In the genomic region with DNA sequence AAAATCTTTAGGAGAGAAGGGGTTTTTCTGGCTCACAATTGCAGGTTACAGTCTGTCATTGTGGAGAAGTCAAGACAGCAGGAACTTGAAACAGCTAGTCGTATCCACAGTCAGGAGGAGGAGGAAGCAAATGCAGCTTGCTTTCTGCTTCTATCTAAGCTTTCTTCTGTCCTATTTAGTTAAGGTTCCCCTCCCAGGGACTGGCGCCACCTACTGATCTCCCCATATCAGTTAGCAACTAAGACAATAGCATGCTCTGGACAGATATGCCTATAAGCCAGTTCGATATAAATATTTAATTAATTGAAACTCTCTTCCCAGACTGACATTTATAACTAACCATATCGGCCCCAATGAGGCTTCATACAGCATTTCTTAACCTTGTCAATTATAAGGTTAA, we compare ENCODE assay signal across 10 mouse cellular contexts. TPM values are rescaled to one million over a fixed set of nuclear protein-coding genes. Genes with fewer than 3 reads are reported as not detected.
DNase-seq lines count a peak whose midpoint lies in the region; ATAC-seq and TF ChIP-seq lines count a peak whose summit lies in the region.
"Had no signal": no experiment of that assay in that cellular context is flagged by ENCODE, and none has a peak within 500 bp of the region (broad histone marks: within the 10 kb centered on the region; RNA-seq: fewer than 3 reads in every experiment).

No protein-coding gene starts in this region.

- in situ Hi-C loops in CH12.LX (cut with MboI; ENCODE audit: low pct_ligation_motif_present, low pct_unique_long_range_greater_than_20kb, low sequenced_read_pairs) = no loop called here

- peak; percentile 33 for TF ChIP-seq RAD21 in CH12.LX (IDR thresholded peaks at IDR 0.05; ENCODE audit: low read depth, low read length)

- no peak overlapping the region for H3K4me3 ChIP-seq in intestine, postnatal 0 days (ENCODE audit: low read depth, low read length)
- no peak overlapping the region for H3K4me3 ChIP-seq in intestine, embryonic 16.5 days (ENCODE audit: low read length)
- H3K4me3 ChIP-seq in CH12.LX (replicated peaks in 1 of 3; ENCODE audit: low read depth in 2 of 3, low read length in 2 of 3, poor library complexity in 1 of 3) = no peak overlapping the region
- no peak overlapping the region for H3K4me3 ChIP-seq in lung, adult 2 months (replicated peaks; ENCODE audit: extremely low read depth, low read depth, low read length)
- H3K4me3 ChIP-seq: heart, embryonic 10.5 days; hindbrain, embryonic 13.5 days; liver, embryonic 15.5 days had no signal

- H3K4me1 ChIP-seq in intestine, postnatal 0 days (replicated peaks; ENCODE audit: control insufficient read depth, insufficient read depth, low read length) = no peaks in the 10 kb centered on the region
- H3K4me1 ChIP-seq in intestine, embryonic 16.5 days (ENCODE audit: control insufficient read depth, insufficient read depth, low read length) = no peaks in the 10 kb centered on the region
- peaks cover 2 to 18% of the 10 kb centered on the region in 2 experiments; a peak in 3 of 4 replicates for H3K4me1 ChIP-seq in CH12.LX (ENCODE audit: control insufficient read depth in 1 of 2, insufficient read depth in 2 of 2)
- H3K4me1 ChIP-seq in lung, adult 2 months (ENCODE audit: control insufficient read depth, insufficient read depth, low read length) = no peaks in the 10 kb centered on the region
- H3K4me1 ChIP-seq: heart, embryonic 10.5 days; hindbrain, embryonic 13.5 days; liver, embryonic 15.5 days had no signal

- no peak overlapping the region for H3K4me2 ChIP-seq in intestine, postnatal 0 days (replicated peaks; ENCODE audit: low read depth)
- no peak overlapping the region for H3K4me2 ChIP-seq in intestine, embryonic 16.5 days (ENCODE audit: low read depth, low read length)
- no peak overlapping the region; the same call in 1 of the 2 replicates for H3K4me2 ChIP-seq in CH12.LX (ENCODE audit: insufficient read depth, low read depth, poor library complexity, severe bottlenecking)
- H3K4me2 ChIP-seq: hindbrain, embryonic 13.5 days; liver, embryonic 15.5 days had no signal

- H3K27me3 ChIP-seq in intestine, postnatal 0 days (replicated peaks; ENCODE audit: control insufficient read depth, insufficient read depth, low read length) = no peaks in the 10 kb centered on the region
- no peaks in the 10 kb centered on the region for H3K27me3 ChIP-seq in intestine, embryonic 16.5 days (replicated peaks; ENCODE audit: control insufficient read depth, insufficient read depth, low read length)
- no peaks in the 10 kb centered on the region for H3K27me3 ChIP-seq in CH12.LX (replicated peaks)
- H3K27me3 ChIP-seq: hindbrain, embryonic 13.5 days; liver, embryonic 15.5 days had no signal

- H3K79me2 ChIP-seq in CH12.LX (replicated peaks; ENCODE audit: control insufficient read depth, extremely low read depth, insufficient read depth, poor library complexity, severe bottlenecking) = no peaks in the 10 kb centered on the region

- dilution Hi-C loops in CH12.LX (cut with MboI; ENCODE audit: extremely low pct_ligation_motif_present, extremely low pct_unique_long_range_greater_than_20kb, low sequenced_read_pairs) = no loop called here

- no peaks in the 10 kb centered on the region for H3K9me3 ChIP-seq in intestine, postnatal 0 days (ENCODE audit: control insufficient read depth)
- no peaks in the 10 kb centered on the region for H3K9me3 ChIP-seq in intestine, embryonic 16.5 days (ENCODE audit: control insufficient read depth, low read length)
- no peaks in the 10 kb centered on the region for H3K9me3 ChIP-seq in CH12.LX (replicated peaks; ENCODE audit: low read length)
- H3K9me3 ChIP-seq: heart, embryonic 10.5 days; hindbrain, embryonic 13.5 days; liver, embryonic 15.5 days had no signal

- DNase-seq in 3T3-L1 (ENCODE audit: low read depth, low spot score) = peak; percentile 14
- DNase-seq in CH12.LX (ENCODE audit: extremely low read depth) = no peak
- peak; percentile 4 to 11 for DNase-seq in cerebellum, postnatal 14 days
- DNase-seq in layer of hippocampus, adult 9-11 months = no peak
- no peak for DNase-seq in lung, adult 2 months

- WGBS in intestine, postnatal 0 days = 64% methylated on average over 4 of the region's 4 CpGs
- 65% methylated on average over 4 of the region's 4 CpGs for WGBS in intestine, embryonic 16.5 days
- 54% methylated on average over 4 of the region's 4 CpGs for WGBS in lung, adult 2 months

- no peaks in the 10 kb centered on the region for H3K36me3 ChIP-seq in intestine, postnatal 0 days (ENCODE audit: control insufficient read depth, insufficient read depth)
- H3K36me3 ChIP-seq in intestine, embryonic 16.5 days (ENCODE audit: control insufficient read depth, insufficient read depth, low read length) = no peaks in the 10 kb centered on the region
- H3K36me3 ChIP-seq in CH12.LX (replicated peaks in 1 of 2; ENCODE audit: control insufficient read depth in 1 of 2, insufficient read depth in 1 of 2, low read length in 1 of 2) = peaks cover 29 to 69% of the 10 kb centered on the region in 2 experiments
- H3K36me3 ChIP-seq: heart, embryonic 10.5 days; hindbrain, embryonic 13.5 days; liver, embryonic 15.5 days had no signal

- TF ChIP-seq POLR2A in CH12.LX (IDR thresholded peaks at IDR 0.05; ENCODE audit: low read depth, low read length) = no peak
- TF ChIP-seq POLR2A in lung, adult 2 months (IDR thresholded peaks at IDR 0.05; ENCODE audit: borderline replicate concordance, extremely low read depth, low read depth, low read length) = no peak

- TF ChIP-seq CTCF in intestine, postnatal 0 days (IDR thresholded peaks at IDR 0.05; ENCODE audit: low read depth) = peak; percentile 49
- TF ChIP-seq CTCF in CH12.LX (conservative IDR thresholded peaks at IDR 0.05 in 1 of 2, IDR thresholded peaks at IDR 0.05 in 1 of 2; ENCODE audit: low read depth in 2 of 2, low read length in 2 of 2) = peak in 1 of 2 experiments; percentile 58; a peak in 2 of 4 replicates
- TF ChIP-seq CTCF in lung, adult 2 months (IDR thresholded peaks at IDR 0.05; ENCODE audit: insufficient read depth, low read length) = no peak

- H3K9ac ChIP-seq in intestine, postnatal 0 days (ENCODE audit: low read depth, low read length) = no peak overlapping the region
- no peak overlapping the region for H3K9ac ChIP-seq in intestine, embryonic 16.5 days (ENCODE audit: low read depth, low read length)
- H3K9ac ChIP-seq in CH12.LX (ENCODE audit: insufficient read depth, low read depth) = no peak overlapping the region
- H3K9ac ChIP-seq: hindbrain, embryonic 13.5 days; liver, embryonic 15.5 days had no signal

- ATAC-seq in intestine, postnatal 0 days = no peak
- ATAC-seq in intestine, embryonic 16.5 days = no peak

- TF ChIP-seq EP300 in CH12.LX (IDR thresholded peaks at IDR 0.05; ENCODE audit: low read length) = no peak

- no peak overlapping the region for H3K27ac ChIP-seq in intestine, postnatal 0 days (ENCODE audit: low read depth, low read length)
- no peak overlapping the region for H3K27ac ChIP-seq in intestine, embryonic 16.5 days (ENCODE audit: low read length)
- peak overlapping the region; percentile 73 for H3K27ac ChIP-seq in CH12.LX (ENCODE audit: insufficient read depth, low read depth)
- H3K27ac ChIP-seq: heart, embryonic 10.5 days; hindbrain, embryonic 13.5 days; liver, embryonic 15.5 days had no signal

TF ChIP-seq in CH12.LX, 34 proteins besides CTCF, POLR2A, EP300 and RAD21:
- TF ChIP-seq SMC3 (IDR thresholded peaks at IDR 0.05; ENCODE audit: low read depth, low read length) (peak; percentile 45), MAX (IDR thresholded peaks at IDR 0.05; ENCODE audit: low read length) (no peak)
TF ChIP-seq in CH12.LX: peak in this region for 1.

RNA-seq across cellular contexts. Expression of gene Cybb, which starts 46.5 kb away (rescaled TPM):
- polyA plus RNA-seq in intestine, postnatal 0 days (2015; fragmentation: Nextera tagmentation; extraction: Ambion mirVana) = 2.8 and 3.3 TPM in 2 replicates
- 3.7 and 4.3 TPM in 2 replicates for polyA plus RNA-seq in intestine, embryonic 16.5 days (2015; fragmentation: Nextera tagmentation; extraction: Ambion mirVana)
- total RNA-seq in CH12.LX (2012; rRNA removed) (46.3 and 57.0 TPM in 2 replicates), CH12.LX (2014; rRNA removed) (111 TPM in 2 replicates)
- 126 and 127 TPM in 2 replicates for polyA plus RNA-seq in CH12.LX (2012; ENCODE audit: insufficient read length, low read depth)
- 5.4 and 11.5 TPM in 2 replicates for polyA plus RNA-seq in lung, adult 2 months (2012; rRNA removed)

Comparison
In these comparisons a context has a peak if more than half of its experiments do, and no peak if none do; other contexts are left out.
1. DNase-seq: peak in 3T3-L1 (single experiment) and cerebellum, postnatal 14 days (2 of 2); none in CH12.LX (single experiment), layer of hippocampus, adult 9-11 months (single experiment) and lung, adult 2 months (single experiment).
2. RNA of gene Cybb, which starts 46.5 kb away (polyA plus RNA-seq): 126 to 127 TPM in CH12.LX; 5.4 to 11.5 TPM in lung, adult 2 months, 3.7 to 4.3 TPM in intestine, embryonic 16.5 days and 2.8 to 3.3 TPM in intestine, postnatal 0 days; every median in the first group is over 10 times any median in the second.